Mouse (Mus musculus): Measurements from ENCODE around the gene Chrm3.

GRCm38 (mm10) chr13:9873377-9873776 lies 487.3 kb downstream of the Chrm3 start:
- TF ChIP-seq CTCF (IDR thresholded peaks at IDR 0.05; ENCODE audit: borderline replicate concordance, extremely low read depth, insufficient read depth, insufficient read length) (no peak), POLR2A (IDR thresholded peaks at IDR 0.05; ENCODE audit: borderline replicate concordance, extremely low read depth, insufficient read depth, insufficient read length, poor library complexity, severe bottlenecking) (no peak)

Data from brain, embryonic 14.5 days (tissue).